Mouse (Mus musculus): ENCODE data around the gene Erc2. TPM values are rescaled to one million over a fixed set of nuclear protein-coding genes. Genes with fewer than 3 reads are reported as not detected.
A peak's percentile ranks its signal among the peaks of the same experiment; 100 is the strongest.

Gene Erc2
- polyA plus RNA-seq, 1 experiment from 2014 or later = 5.7 TPM

DNA sequence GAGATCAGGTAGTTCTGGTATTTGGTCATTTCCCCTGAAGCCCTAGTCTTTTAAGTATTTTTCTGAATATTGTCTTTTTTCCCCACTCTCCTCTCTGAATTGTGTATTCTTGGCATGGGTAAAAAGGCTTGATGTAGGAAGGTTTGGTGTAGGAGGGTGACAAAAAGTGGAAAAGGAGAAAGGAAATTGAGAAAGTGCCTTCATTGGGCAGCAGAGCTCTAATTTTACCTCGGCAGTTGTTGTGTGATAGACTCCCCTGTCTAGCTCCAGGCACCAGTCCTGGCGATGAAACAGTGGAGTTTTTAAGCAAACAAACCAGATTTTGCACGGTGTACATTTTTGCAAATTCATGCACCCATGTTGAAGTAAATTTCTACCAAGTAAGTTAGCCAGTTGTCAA, 99.5 kb downstream of the Erc2 start:
- WGBS = 86% methylated on average over 3 of the region's 3 CpGs
- ATAC-seq (ENCODE audit: insufficient number of reproducible peaks, low FRiP score, low TSS enrichment, low read depth) (no peak), DNase-seq (ENCODE audit: low spot score) (no peak)
- Histone ChIP-seq H3K4me1 (ENCODE audit: control insufficient read depth, insufficient read depth, low read length) (no peaks in the 10 kb centered on the region), H3K9ac (ENCODE audit: low read length) (no peak overlapping the region), H3K9me3 (ENCODE audit: control insufficient read depth, low read length) (no peaks in the 10 kb centered on the region), H3K27ac (replicated peaks; ENCODE audit: low read depth, low read length) (no peak overlapping the region), H3K4me3 (ENCODE audit: low read depth, low read length) (no peak overlapping the region), H3K36me3 (ENCODE audit: control insufficient read depth, insufficient read depth, low read length) (no peaks in the 10 kb centered on the region), H3K4me2 (ENCODE audit: low read depth, severe bottlenecking) (no peak overlapping the region), H3K27me3 (ENCODE audit: control insufficient read depth, insufficient read depth, low read length) (no peaks in the 10 kb centered on the region)

- Histone ChIP-seq H3K9ac (ENCODE audit: low read length) (no peak overlapping the region), H3K36me3 (ENCODE audit: control insufficient read depth, insufficient read depth, low read length) (no peaks in the 10 kb centered on the region)
- 87% methylated on average over 8 of the region's 8 CpGs for WGBS
These were observed 105.3 kb downstream of the Erc2 start for GRCm38 (mm10) chr14:27727541-27727940.

DNA sequence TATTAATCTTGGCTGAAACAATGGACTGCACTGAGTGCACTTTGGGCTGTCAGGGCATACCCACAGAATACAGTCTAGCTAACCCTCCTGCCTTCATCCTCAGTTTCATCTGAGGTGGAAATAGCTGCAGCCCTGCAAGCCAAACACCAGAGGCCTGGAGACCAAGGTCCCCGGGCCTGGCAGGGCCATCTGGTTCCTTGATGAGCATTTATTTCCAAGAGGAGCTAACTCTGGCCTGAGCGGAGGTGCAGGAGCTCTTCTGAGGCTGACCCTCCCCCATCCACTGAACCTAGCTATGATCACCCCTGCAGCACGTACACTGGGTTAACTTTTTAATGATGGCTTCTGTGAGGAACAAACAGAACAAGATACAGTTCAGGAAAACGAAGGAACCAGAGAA, 108.9 kb downstream of the Erc2 start:
- Histone ChIP-seq H3K9me3 (ENCODE audit: control insufficient read depth, low read length) (no peaks in the 10 kb centered on the region), H3K9ac (ENCODE audit: low read length) (no peak overlapping the region), H3K4me1 (ENCODE audit: control insufficient read depth, insufficient read depth, low read length) (no peaks in the 10 kb centered on the region), H3K36me3 (ENCODE audit: control insufficient read depth, insufficient read depth, low read length) (no peaks in the 10 kb centered on the region), H3K27ac (replicated peaks; ENCODE audit: low read depth, low read length) (0 out of 2 replicates have a peak overlapping the region, but pooled peaks have one; percentile 30), H3K27me3 (ENCODE audit: control insufficient read depth, insufficient read depth, low read length) (no peaks in the 10 kb centered on the region), H3K4me2 (ENCODE audit: low read depth, severe bottlenecking) (no peak overlapping the region), H3K4me3 (ENCODE audit: low read depth, low read length) (no peak overlapping the region)
- DNase-seq (ENCODE audit: low spot score) (peak; percentile 43), ATAC-seq (ENCODE audit: insufficient number of reproducible peaks, low FRiP score, low TSS enrichment, low read depth) (no peak)
- 24% methylated on average over 4 of the region's 4 CpGs for WGBS

More at GRCm38 (mm10) chr14:27727541-27727940, 105.3 kb downstream of the Erc2 start:
- Histone ChIP-seq H3K4me3 (ENCODE audit: low read depth, low read length) (no peak overlapping the region), H3K27ac (replicated peaks; ENCODE audit: low read depth, low read length) (no peak overlapping the region), H3K9me3 (ENCODE audit: control insufficient read depth, low read length) (no peaks in the 10 kb centered on the region), H3K4me1 (ENCODE audit: control insufficient read depth, insufficient read depth, low read length) (no peaks in the 10 kb centered on the region), H3K4me2 (ENCODE audit: low read depth, severe bottlenecking) (no peak overlapping the region), H3K27me3 (ENCODE audit: control insufficient read depth, insufficient read depth, low read length) (no peaks in the 10 kb centered on the region)
- DNase-seq (ENCODE audit: low spot score) (no peak), ATAC-seq (ENCODE audit: insufficient number of reproducible peaks, low FRiP score, low TSS enrichment, low read depth) (no peak)

GRCm38 (mm10) chr14:27739436-27739835, 117.2 kb downstream of the Erc2 start:
- DNase-seq (ENCODE audit: low spot score) (no peak), ATAC-seq (ENCODE audit: insufficient number of reproducible peaks, low FRiP score, low TSS enrichment, low read depth) (no peak)
- no peaks in the 10 kb centered on the region for H3K27me3 ChIP-seq (ENCODE audit: control insufficient read depth, insufficient read depth, low read length)
- H3K4me3 ChIP-seq (ENCODE audit: low read depth, low read length) = no peak overlapping the region
- H3K4me1 ChIP-seq (ENCODE audit: control insufficient read depth, insufficient read depth, low read length) = no peaks in the 10 kb centered on the region
- WGBS = 80% methylated on average over 1 of the region's 1 CpGs
- no peaks in the 10 kb centered on the region for H3K9me3 ChIP-seq (ENCODE audit: control insufficient read depth, low read length)
- no peak overlapping the region for H3K27ac ChIP-seq (replicated peaks; ENCODE audit: low read depth, low read length)
- H3K36me3 ChIP-seq (ENCODE audit: control insufficient read depth, insufficient read depth, low read length) = no peaks in the 10 kb centered on the region
- H3K9ac ChIP-seq (ENCODE audit: low read length) = no peak overlapping the region
- H3K4me2 ChIP-seq (ENCODE audit: low read depth, severe bottlenecking) = no peak overlapping the region

- no peaks in the 10 kb centered on the region for H3K9me3 ChIP-seq (ENCODE audit: control insufficient read depth, low read length)
- DNase-seq (ENCODE audit: low spot score) (peak; percentile 80), ATAC-seq (ENCODE audit: insufficient number of reproducible peaks, low FRiP score, low TSS enrichment, low read depth) (no peak)
- 28% methylated on average over 3 of the region's 3 CpGs for WGBS
- no peak overlapping the region for H3K9ac ChIP-seq (ENCODE audit: low read length)
- H3K4me1 ChIP-seq (ENCODE audit: control insufficient read depth, insufficient read depth, low read length) = no peaks in the 10 kb centered on the region
- H3K4me2 ChIP-seq (ENCODE audit: low read depth, severe bottlenecking) = no peak overlapping the region
- H3K27ac ChIP-seq (replicated peaks; ENCODE audit: low read depth, low read length) = no peak overlapping the region
- no peaks in the 10 kb centered on the region for H3K36me3 ChIP-seq (ENCODE audit: control insufficient read depth, insufficient read depth, low read length)
- no peak overlapping the region for H3K4me3 ChIP-seq (ENCODE audit: low read depth, low read length)
- H3K27me3 ChIP-seq (ENCODE audit: control insufficient read depth, insufficient read depth, low read length) = no peaks in the 10 kb centered on the region
These were observed 119.2 kb downstream of the Erc2 start for GRCm38 (mm10) chr14:27741248-27741916.

DNA sequence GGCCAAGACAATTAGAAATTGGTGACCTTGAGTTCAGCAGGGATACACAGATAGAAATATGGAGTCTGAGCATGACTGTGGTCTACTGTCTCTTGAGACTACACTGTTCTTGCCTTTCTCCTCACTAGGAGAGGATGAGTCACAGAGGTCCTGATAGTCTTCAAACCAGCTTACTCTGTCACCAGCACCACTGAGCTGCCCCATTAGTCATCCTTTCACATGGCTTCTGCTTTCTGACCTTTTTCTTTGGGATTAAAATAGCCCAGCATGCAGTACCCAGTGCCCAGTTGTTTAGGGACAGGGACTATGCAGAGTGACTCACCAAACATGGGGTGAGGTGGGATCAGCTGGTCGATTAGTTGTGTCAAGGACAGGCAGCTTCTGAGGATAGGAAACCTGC, 132.1 kb downstream of the Erc2 start:
- Histone ChIP-seq H3K27ac (replicated peaks; ENCODE audit: low read depth, low read length) (no peak overlapping the region), H3K36me3 (ENCODE audit: control insufficient read depth, insufficient read depth, low read length) (no peaks in the 10 kb centered on the region), H3K9ac (ENCODE audit: low read length) (no peak overlapping the region), H3K9me3 (ENCODE audit: control insufficient read depth, low read length) (no peaks in the 10 kb centered on the region), H3K4me3 (ENCODE audit: low read depth, low read length) (no peak overlapping the region), H3K27me3 (ENCODE audit: control insufficient read depth, insufficient read depth, low read length) (no peaks in the 10 kb centered on the region), H3K4me1 (ENCODE audit: control insufficient read depth, insufficient read depth, low read length) (no peaks in the 10 kb centered on the region), H3K4me2 (ENCODE audit: low read depth, severe bottlenecking) (no peak overlapping the region)
- DNase-seq (ENCODE audit: low spot score) (no peak), ATAC-seq (ENCODE audit: insufficient number of reproducible peaks, low FRiP score, low TSS enrichment, low read depth) (no peak)
- 90% methylated on average over 1 of the region's 1 CpGs for WGBS

DNA sequence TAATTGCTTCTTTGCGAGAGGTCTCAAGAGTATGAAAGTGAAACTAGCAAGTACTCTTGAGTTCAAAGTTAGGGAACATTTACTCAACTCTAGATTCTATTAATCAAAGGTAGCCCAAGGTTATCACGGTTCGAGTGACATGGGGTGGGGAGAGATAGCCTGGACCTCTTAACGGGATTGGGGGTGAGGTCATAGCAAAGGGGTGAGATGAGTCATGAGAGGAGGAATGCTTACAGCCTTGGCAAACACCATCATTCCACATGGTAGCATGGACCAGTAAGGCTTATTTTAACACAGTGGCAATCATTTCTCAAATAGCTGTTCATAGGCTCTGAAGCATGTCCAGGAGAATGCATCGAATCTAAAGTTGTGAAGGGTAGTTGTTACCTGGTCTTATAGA, 134.7 kb downstream of the Erc2 start:
- H3K4me2 ChIP-seq (ENCODE audit: low read depth, severe bottlenecking) = no peak overlapping the region
- no peak overlapping the region for H3K4me3 ChIP-seq (ENCODE audit: low read depth, low read length)
- H3K4me1 ChIP-seq (ENCODE audit: control insufficient read depth, insufficient read depth, low read length) = no peaks in the 10 kb centered on the region
- no peak for ATAC-seq (ENCODE audit: insufficient number of reproducible peaks, low FRiP score, low TSS enrichment, low read depth)
- DNase-seq (ENCODE audit: low spot score) = no peak
- no peaks in the 10 kb centered on the region for H3K9me3 ChIP-seq (ENCODE audit: control insufficient read depth, low read length)
- no peaks in the 10 kb centered on the region for H3K27me3 ChIP-seq (ENCODE audit: control insufficient read depth, insufficient read depth, low read length)
- H3K36me3 ChIP-seq (ENCODE audit: control insufficient read depth, insufficient read depth, low read length) = no peaks in the 10 kb centered on the region
- H3K27ac ChIP-seq (replicated peaks; ENCODE audit: low read depth, low read length) = no peak overlapping the region
- no peak overlapping the region for H3K9ac ChIP-seq (ENCODE audit: low read length)
- 86% methylated on average over 5 of the region's 5 CpGs for WGBS

GRCm38 (mm10) chr14:27758230-27758629, 136.0 kb downstream of the Erc2 start:
- ATAC-seq (ENCODE audit: insufficient number of reproducible peaks, low FRiP score, low TSS enrichment, low read depth) (no peak), DNase-seq (ENCODE audit: low spot score) (peak; percentile 34)
- WGBS = 89% methylated on average over 1 of the region's 1 CpGs

GRCm38 (mm10) chr14:27759069-27759628, 136.9 kb downstream of the Erc2 start:
- Histone ChIP-seq H3K36me3 (ENCODE audit: control insufficient read depth, insufficient read depth, low read length) (no peaks in the 10 kb centered on the region), H3K4me3 (ENCODE audit: low read depth, low read length) (no peak overlapping the region), H3K9ac (ENCODE audit: low read length) (no peak overlapping the region), H3K27ac (replicated peaks; ENCODE audit: low read depth, low read length) (no peak overlapping the region), H3K27me3 (ENCODE audit: control insufficient read depth, insufficient read depth, low read length) (no peaks in the 10 kb centered on the region), H3K9me3 (ENCODE audit: control insufficient read depth, low read length) (no peaks in the 10 kb centered on the region), H3K4me1 (ENCODE audit: control insufficient read depth, insufficient read depth, low read length) (no peaks in the 10 kb centered on the region), H3K4me2 (ENCODE audit: low read depth, severe bottlenecking) (no peak overlapping the region)
- DNase-seq (ENCODE audit: low spot score) (no peak), ATAC-seq (ENCODE audit: insufficient number of reproducible peaks, low FRiP score, low TSS enrichment, low read depth) (no peak)
- WGBS = 91% methylated on average over 6 of the region's 6 CpGs

More at GRCm38 (mm10) chr14:27758230-27758629, 136.0 kb downstream of the Erc2 start:
- no peaks in the 10 kb centered on the region for H3K4me1 ChIP-seq (ENCODE audit: control insufficient read depth, insufficient read depth, low read length)
- no peaks in the 10 kb centered on the region for H3K27me3 ChIP-seq (ENCODE audit: control insufficient read depth, insufficient read depth, low read length)
- no peak overlapping the region for H3K4me2 ChIP-seq (ENCODE audit: low read depth, severe bottlenecking)
- no peaks in the 10 kb centered on the region for H3K9me3 ChIP-seq (ENCODE audit: control insufficient read depth, low read length)
- no peak overlapping the region for H3K9ac ChIP-seq (ENCODE audit: low read length)
- H3K4me3 ChIP-seq (ENCODE audit: low read depth, low read length) = no peak overlapping the region
- no peak overlapping the region for H3K27ac ChIP-seq (replicated peaks; ENCODE audit: low read depth, low read length)
- no peaks in the 10 kb centered on the region for H3K36me3 ChIP-seq (ENCODE audit: control insufficient read depth, insufficient read depth, low read length)
